Mouse (Mus musculus) hindbrain, embryonic 11.5 days (tissue): ENCODE measurements around the gene Rtn4r. TPM values are rescaled to one million over a fixed set of nuclear protein-coding genes. Genes with fewer than 3 reads are reported as not detected.

ENCODE experiments used
- ATAC-seq: fragments of 200-750 bp; cut with Nextera tagmentation; 2 replicates; pipeline ENCODE4 v1.8.0; 2017; ENCODE audit warnings: mild to moderate bottlenecking, moderate TSS enrichment, moderate library complexity; ENCODE audit not compliant: low FRiP score
- DNase-seq: peaks from one replicate; pipeline ENCODE4 v3.0.0-alpha.2; 2015; ENCODE audit warnings: low spot score
- H3K27ac ChIP-seq: fragments of 300-500 bp; sonication (generic); 2 replicates; pipeline ENCODE4 v1.5.1; 2014; ENCODE audit warnings: mild to moderate bottlenecking, low read depth, low read length
- H3K27me3 ChIP-seq: fragments of 300-500 bp; sonication (generic); 2 replicates; pipeline ENCODE4 v1.6.1; 2014; ENCODE audit warnings: mild to moderate bottlenecking, low read length, moderate library complexity, mixed read lengths; ENCODE audit not compliant: control insufficient read depth, insufficient read depth
- H3K36me3 ChIP-seq: fragments of 300-500 bp; sonication (generic); 2 replicates; pipeline ENCODE4 v1.6.1; 2014; ENCODE audit warnings: mild to moderate bottlenecking, low read length, moderate library complexity, mixed read lengths; ENCODE audit not compliant: control insufficient read depth, insufficient read depth
- H3K4me1 ChIP-seq: fragments of 300-500 bp; sonication (generic); replicated peaks from 2 replicates; pipeline ENCODE4 v1.6.1; 2014; ENCODE audit warnings: low read length, mixed read lengths; ENCODE audit not compliant: control insufficient read depth, insufficient read depth
- H3K4me2 ChIP-seq: fragments of 300-500 bp; sonication (generic); replicated peaks from 2 replicates; pipeline ENCODE4 v1.6.1; 2014; ENCODE audit warnings: mild to moderate bottlenecking, low read depth, low read length
- H3K4me3 ChIP-seq: fragments of 300-500 bp; sonication (generic); 2 replicates; pipeline ENCODE4 v1.5.1; 2014; ENCODE audit warnings: low read depth, low read length
- H3K9ac ChIP-seq: fragments of 300-500 bp; sonication (generic); 2 replicates; pipeline ENCODE4 v1.6.1; 2014; ENCODE audit warnings: low read depth, low read length
- H3K9me3 ChIP-seq: fragments of 300-500 bp; sonication (generic); 2 replicates; pipeline ENCODE4 v1.6.1; 2016; ENCODE audit warnings: low read length; ENCODE audit not compliant: control insufficient read depth
- WGBS: fragments of 180-500 bp; shearing (Covaris S2); extraction: QIAGEN DNeasy Blood & Tissue Kit; methylation state at CpG from one replicate; pipeline ENCODE4 v1.1.7; 2014; 5-methylcytosine and 5-hydroxymethylcytosine counted together
- polyA plus RNA-seq: library from polyadenylated mRNA; unstranded; fragments of >200 nt; fragmentation: Nextera tagmentation; extraction: Ambion mirVana; gene quantifications from 2 replicates; pipeline ENCODE4 v1.2.1, GENCODE M21; 2014

Gene Rtn4r
- polyA plus RNA-seq, 1 experiment from 2014 or later: 3.3 TPM

DNA sequence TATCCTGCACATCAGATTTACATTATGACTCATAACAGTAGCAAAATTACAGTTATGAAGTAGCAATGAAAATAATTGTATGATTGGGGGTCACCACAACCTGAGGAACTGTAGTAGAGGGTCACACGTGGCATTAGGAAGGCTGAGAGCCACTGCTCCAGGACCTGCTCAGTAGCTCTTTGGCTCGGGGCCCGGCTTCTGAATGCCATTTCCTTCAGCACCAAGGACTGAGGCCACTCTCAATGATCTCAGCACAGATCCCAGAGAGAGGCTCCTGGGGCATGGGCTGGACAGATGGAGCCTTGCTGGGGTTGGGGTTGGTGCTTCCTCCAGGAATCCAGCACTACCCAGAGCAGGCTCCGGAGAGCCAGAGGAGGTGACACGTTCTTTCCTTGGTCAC, 40.3 kb upstream of the Rtn4r start:
- H3K9ac ChIP-seq: no peak overlapping the region
- H3K27ac ChIP-seq: no peak overlapping the region
- ATAC-seq (no peak), DNase-seq (no peak)
- no peaks in the 10 kb centered on the region for H3K9me3 ChIP-seq
- H3K4me3 ChIP-seq: no peak overlapping the region
- WGBS: 88% methylated on average over 5 of the region's 5 CpGs
- peaks cover 6% of the 10 kb centered on the region; the same call in 1 of the 2 replicates for H3K27me3 ChIP-seq
- peaks cover 2% of the 10 kb centered on the region; the same call in 1 of the 2 replicates for H3K4me1 ChIP-seq
- no peak overlapping the region for H3K4me2 ChIP-seq
- no peaks in the 10 kb centered on the region for H3K36me3 ChIP-seq

DNA sequence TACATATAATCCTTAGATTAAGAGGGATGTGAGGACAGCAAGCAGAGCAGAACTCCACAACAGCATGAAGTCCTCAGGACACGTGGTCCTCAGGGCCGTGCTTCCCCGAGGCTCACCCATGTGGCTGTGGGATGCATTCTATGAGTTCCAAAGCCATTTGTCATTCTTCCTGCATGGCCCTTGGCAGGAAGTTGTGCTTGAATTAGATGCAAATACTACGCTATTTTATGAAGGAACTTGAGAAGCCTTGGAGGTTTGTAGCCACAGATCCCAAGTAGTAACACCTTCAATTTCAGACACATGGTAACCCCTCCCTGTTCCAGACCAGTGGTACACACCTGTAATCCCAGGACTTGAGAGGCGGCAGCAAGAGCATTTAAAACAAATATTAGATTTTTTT, 31.1 kb upstream of the Rtn4r start:
- DNase-seq (no peak), ATAC-seq (no peak)
- WGBS: 70% methylated on average over 5 of the region's 5 CpGs
- Histone ChIP-seq H3K9me3 (no peaks in the 10 kb centered on the region), H3K9ac (no peak overlapping the region), H3K4me2 (no peak overlapping the region), H3K27me3 (no peaks in the 10 kb centered on the region), H3K4me3 (no peak overlapping the region), H3K27ac (no peak overlapping the region), H3K4me1 (no peaks in the 10 kb centered on the region), H3K36me3 (no peaks in the 10 kb centered on the region)

DNA sequence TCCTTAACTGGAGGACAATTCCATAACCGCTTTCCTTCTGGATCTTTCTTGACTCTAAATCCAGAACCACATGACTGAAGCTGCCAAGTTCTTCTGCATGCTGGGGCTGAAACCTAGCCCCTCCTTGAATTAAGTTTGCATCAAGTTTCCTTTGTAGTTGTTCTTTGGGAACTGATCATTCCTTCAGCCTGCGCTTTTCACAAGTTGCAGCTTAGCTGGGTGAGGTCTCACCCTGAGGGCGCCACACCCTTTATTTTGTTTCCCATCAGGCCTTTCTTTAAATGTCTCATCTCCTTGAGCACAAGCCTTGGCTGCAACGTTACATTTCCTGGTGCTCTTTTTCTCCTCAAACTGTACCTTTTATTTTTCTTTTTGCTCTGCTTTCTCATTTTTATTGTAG, 24.6 kb upstream of the Rtn4r start:
- H3K9ac ChIP-seq: no peak overlapping the region
- no peak overlapping the region for H3K4me2 ChIP-seq
- no peak overlapping the region for H3K27ac ChIP-seq
- WGBS: 83% methylated on average over 4 of the region's 4 CpGs
- H3K27me3 ChIP-seq: no peaks in the 10 kb centered on the region
- no peaks in the 10 kb centered on the region for H3K4me1 ChIP-seq
- no peak overlapping the region for H3K4me3 ChIP-seq
- no peaks in the 10 kb centered on the region for H3K36me3 ChIP-seq
- ATAC-seq (no peak), DNase-seq (no peak)
- no peaks in the 10 kb centered on the region for H3K9me3 ChIP-seq

DNA sequence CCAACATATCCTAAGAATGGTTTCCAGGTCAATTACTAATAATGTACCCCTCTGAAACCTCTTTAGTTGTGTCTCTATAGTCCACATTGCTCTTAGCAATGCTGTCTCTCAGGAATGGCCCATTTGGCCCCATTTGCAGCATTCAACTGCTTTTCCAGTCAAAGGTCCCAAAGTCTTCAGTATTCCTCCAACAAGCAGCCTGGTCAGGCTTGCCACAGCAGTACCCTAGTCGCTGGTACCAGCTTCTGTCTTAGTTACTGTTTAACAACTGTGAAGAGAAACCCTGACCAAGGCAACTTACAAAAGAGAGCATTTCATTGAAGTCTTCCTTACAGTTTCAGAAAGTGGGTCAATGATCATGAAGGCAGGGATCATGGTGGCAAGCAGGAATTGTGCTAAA, 24.1 kb upstream of the Rtn4r start:
- no peak overlapping the region for H3K4me3 ChIP-seq
- H3K27me3 ChIP-seq: no peaks in the 10 kb centered on the region
- no peaks in the 10 kb centered on the region for H3K9me3 ChIP-seq
- H3K4me2 ChIP-seq: no peak overlapping the region
- WGBS: 63% methylated on average over 1 of the region's 1 CpGs
- no peaks in the 10 kb centered on the region for H3K4me1 ChIP-seq
- ATAC-seq (no peak), DNase-seq (no peak)
- no peak overlapping the region for H3K27ac ChIP-seq
- no peaks in the 10 kb centered on the region for H3K36me3 ChIP-seq
- no peak overlapping the region for H3K9ac ChIP-seq

DNA sequence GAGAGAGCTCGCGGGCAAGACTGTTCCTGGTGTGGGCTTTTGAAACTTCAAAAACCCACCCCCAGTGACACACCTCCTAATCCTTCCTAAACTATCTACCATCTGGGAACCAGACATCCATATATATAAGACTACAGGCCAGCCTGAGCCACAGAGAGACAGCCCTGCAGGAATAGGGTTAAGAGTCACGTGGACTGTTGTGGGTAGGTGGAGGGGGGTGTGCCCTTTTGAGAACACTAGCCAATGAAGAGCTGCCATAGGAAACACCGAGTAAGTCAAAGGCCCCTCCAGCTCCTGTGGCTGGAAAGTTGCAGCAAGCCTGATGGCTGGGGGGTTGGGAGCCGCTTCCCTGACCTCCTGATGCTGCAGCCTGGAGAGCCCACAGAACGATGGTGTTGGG, 23.6 kb upstream of the Rtn4r start:
- H3K36me3 ChIP-seq: no peaks in the 10 kb centered on the region
- DNase-seq (no peak), ATAC-seq (no peak)
- WGBS: 32% methylated on average over 6 of the region's 6 CpGs
- no peak overlapping the region for H3K9ac ChIP-seq
- no peaks in the 10 kb centered on the region for H3K4me1 ChIP-seq
- H3K4me3 ChIP-seq: no peak overlapping the region
- no peak overlapping the region for H3K4me2 ChIP-seq
- H3K27ac ChIP-seq: no peak overlapping the region
- no peaks in the 10 kb centered on the region for H3K9me3 ChIP-seq
- no peaks in the 10 kb centered on the region for H3K27me3 ChIP-seq

DNA sequence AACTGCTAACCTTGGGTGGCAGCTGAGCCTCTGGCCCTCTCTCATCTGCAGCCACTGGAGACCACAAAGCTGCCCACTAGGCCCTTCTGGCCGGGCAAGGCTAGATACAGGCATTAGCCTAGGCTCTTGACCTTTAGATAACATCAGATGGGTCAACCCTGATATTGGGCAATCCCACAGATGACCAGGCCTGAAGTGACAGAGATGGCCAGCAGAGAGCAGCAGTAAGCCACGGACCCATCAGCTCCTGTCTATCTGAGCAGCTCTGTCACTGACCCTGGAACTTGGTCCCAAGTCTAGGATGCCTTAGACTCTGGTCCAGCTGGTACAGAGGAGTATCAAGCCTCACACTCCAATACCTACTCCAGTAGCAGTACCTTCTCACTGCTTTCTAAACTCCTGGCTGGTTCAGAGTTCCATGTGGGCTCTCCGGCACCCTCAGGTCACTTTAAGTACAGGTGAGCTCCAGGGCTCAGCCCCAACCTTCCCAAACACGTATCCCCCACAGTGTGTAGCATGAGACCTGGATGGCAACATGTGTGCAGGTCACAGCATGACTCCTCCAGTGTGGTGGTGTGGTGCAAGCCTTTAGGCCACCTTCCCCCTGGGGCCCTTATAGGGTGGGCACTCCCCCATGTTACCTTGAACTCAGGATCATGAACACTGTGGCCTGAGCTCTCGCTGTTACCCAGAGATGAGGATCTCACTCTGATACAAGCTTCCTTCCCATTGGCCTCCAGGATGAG, 19.0 kb upstream of the Rtn4r start:
- ATAC-seq: peak; percentile 71; the same call in 1 of the 2 replicates
- H3K4me3 ChIP-seq: no peak overlapping the region
- no peak overlapping the region for H3K27ac ChIP-seq

DNA sequence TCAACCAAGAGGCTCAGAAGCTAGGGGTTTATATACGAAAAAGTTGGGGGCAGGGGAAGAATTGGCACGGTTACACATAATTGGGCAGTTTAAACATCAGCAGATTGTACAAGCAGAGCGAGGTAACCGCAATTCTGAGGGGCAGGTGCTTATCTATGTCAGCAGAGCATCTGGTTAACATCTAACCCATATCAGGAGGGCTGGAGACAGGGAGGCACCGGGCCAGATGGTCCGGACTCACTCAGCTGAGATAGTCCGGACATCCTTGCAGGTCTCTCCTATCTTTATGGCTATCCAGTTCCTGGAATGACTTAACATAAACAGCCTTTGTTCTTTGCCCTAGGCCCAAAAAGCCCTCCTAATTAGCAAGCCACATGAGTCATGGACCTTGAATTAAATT, 16.4 kb upstream of the Rtn4r start:
- DNase-seq (no peak), ATAC-seq (no peak)
- no peak overlapping the region for H3K4me3 ChIP-seq
- H3K36me3 ChIP-seq: no peaks in the 10 kb centered on the region
- H3K27ac ChIP-seq: no peak overlapping the region
- no peak overlapping the region for H3K4me2 ChIP-seq
- no peaks in the 10 kb centered on the region for H3K4me1 ChIP-seq
- H3K9ac ChIP-seq: no peak overlapping the region
- 95% methylated on average over 7 of the region's 7 CpGs for WGBS
- H3K9me3 ChIP-seq: no peaks in the 10 kb centered on the region
- no peaks in the 10 kb centered on the region for H3K27me3 ChIP-seq

More for the DNA sequence above, 19.0 kb upstream of the Rtn4r start:
- no peaks in the 10 kb centered on the region for H3K4me1 ChIP-seq
- H3K4me2 ChIP-seq: no peak overlapping the region
- no peaks in the 10 kb centered on the region for H3K27me3 ChIP-seq
- DNase-seq: peak; percentile 80
- no peaks in the 10 kb centered on the region for H3K9me3 ChIP-seq
- no peaks in the 10 kb centered on the region for H3K36me3 ChIP-seq
- 60% methylated on average over 5 of the region's 5 CpGs for WGBS
- no peak overlapping the region for H3K9ac ChIP-seq

DNA sequence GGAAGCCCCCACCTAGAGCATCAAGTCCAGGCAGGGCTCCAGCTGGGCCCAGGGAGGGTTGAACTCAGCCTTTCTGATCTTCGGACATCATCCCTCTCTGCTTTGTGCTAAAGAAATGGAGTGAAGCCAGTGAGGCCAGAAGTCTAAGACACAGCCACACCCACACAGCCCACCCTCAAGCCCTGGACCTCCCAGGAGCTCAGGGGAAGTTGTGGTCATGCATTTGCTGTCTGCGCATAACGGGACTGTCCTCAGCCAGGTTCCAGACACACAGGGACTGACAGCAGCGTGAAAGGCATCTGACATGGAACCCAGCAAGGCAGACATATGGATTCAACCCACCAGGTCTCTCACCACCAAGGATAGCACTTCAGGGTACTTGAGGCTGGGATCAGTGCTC, 11.0 kb upstream of the Rtn4r start:
- 80% methylated on average over 4 of the region's 4 CpGs for WGBS
- Histone ChIP-seq H3K4me3 (no peak overlapping the region), H3K9ac (no peak overlapping the region), H3K4me2 (no peak overlapping the region), H3K36me3 (no peaks in the 10 kb centered on the region), H3K27ac (no peak overlapping the region), H3K4me1 (no peaks in the 10 kb centered on the region; the same call in 1 of the 2 replicates), H3K9me3 (no peaks in the 10 kb centered on the region), H3K27me3 (no peaks in the 10 kb centered on the region)
- DNase-seq (no peak), ATAC-seq (no peak)

DNA sequence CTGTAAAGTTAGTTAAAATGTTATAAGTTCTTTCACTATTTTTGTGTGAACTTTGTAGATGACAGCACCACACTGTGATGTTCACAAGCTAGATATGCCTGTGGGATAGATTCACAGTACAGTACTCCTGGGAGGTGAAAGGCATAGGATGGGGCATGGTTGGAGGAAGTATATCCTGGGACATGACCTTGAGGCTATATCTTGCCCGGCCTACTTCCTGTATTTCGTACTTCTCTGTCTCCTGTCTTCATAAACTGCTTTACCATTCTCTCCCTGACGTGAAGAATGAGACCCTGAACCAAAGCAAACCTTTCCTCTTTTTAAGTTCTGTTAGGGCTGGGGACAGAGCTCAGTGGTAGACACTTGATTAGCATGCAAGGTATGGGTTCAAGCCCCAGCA, 9.2 kb upstream of the Rtn4r start:
- DNase-seq (no peak), ATAC-seq (no peak)
- no peak overlapping the region for H3K9ac ChIP-seq
- H3K4me3 ChIP-seq: no peak overlapping the region
- no peak overlapping the region for H3K4me2 ChIP-seq
- H3K27me3 ChIP-seq: no peaks in the 10 kb centered on the region
- no peaks in the 10 kb centered on the region; the same call in 1 of the 2 replicates for H3K4me1 ChIP-seq
- H3K36me3 ChIP-seq: no peaks in the 10 kb centered on the region
- WGBS: 88% methylated on average over 3 of the region's 3 CpGs
- no peak overlapping the region for H3K27ac ChIP-seq
- H3K9me3 ChIP-seq: no peaks in the 10 kb centered on the region
